Mouse (Mus musculus): ENCODE measurements around the gene Fez2. TPM values are rescaled to one million over a fixed set of nuclear protein-coding genes. Genes with fewer than 3 reads are reported as not detected.

Fez2 gene
- total RNA-seq, 2 experiments from 2014 or later = 35.2 to 37.9 TPM

DNA sequence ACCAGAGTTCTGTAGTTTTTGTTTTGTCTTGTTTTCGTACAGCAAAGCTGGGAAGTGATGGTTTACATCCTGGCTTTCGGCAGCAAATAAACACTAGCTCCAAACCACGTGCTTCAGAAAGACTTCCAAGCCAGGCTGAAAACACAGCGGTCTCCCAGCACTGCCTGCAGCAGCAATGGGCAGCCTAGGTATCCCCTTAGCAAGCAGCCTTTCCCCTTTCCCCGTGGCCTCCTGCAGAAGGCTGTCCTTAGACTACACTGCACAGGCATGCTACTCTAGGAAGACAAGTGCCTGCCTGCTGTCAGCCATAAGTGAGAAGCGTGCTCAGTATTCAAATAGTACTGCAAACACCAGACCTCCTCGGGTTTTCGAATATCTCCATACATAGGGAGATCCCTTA is 41.4 kb downstream of the Fez2 start:
- no peak for DNase-seq (ENCODE audit: low spot score in 2 of 2)
- intact Hi-C loops (cut with DNase I) = no loop called here

GRCm38 (mm10) chr17:78374756-78375155 is 43.2 kb downstream of the Fez2 start:
- intact Hi-C loops (cut with DNase I) = no loop called here
- no peak for DNase-seq (ENCODE audit: low spot score in 2 of 2)

GRCm38 (mm10) chr17:78373849-78374248 is 44.1 kb downstream of the Fez2 start:
- intact Hi-C loops (cut with DNase I) = no loop called here
- DNase-seq (ENCODE audit: low spot score in 2 of 2) = no peak

DNA sequence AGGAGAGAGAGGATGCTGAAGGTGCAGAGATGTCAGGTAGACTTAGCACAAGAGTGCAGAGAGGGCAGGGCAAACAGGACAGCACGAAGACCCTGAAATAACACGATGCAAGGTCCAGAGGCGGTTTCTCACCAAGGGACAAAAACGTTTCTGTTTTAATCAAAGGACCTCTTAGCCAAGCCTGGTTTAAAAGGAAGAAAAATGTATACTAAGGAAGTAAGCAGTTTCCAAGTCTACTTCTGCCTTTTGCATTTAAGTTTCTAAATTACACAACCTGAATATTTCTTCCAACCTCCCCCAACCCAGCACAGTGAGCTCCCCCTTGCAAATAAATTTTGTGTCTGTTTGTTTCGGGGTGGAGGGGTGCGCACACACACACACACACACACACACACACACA is 44.8 kb downstream of the Fez2 start:
- DNase-seq (ENCODE audit: low spot score in 2 of 2) = no peak
- intact Hi-C loops (cut with DNase I) = no loop called here

DNA sequence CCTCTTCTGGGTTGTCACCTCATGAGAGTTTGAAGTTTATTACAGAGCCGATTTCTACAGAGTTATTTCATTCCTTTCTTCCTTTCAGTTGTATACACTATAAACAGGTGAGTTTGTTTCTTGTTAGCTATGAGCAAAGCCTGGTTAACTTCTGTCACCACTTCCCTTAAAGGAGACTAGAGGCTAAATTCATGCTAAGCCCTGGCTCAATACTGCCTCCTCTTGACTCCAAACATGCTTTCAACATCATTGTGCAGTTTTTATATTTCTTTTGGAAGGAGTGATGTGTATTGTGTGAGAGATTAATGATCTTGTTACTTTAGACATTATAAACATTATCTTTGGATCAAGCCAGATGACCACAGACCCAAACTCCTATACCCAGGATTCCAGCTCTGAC is 47.5 kb downstream of the Fez2 start:
- no peak for DNase-seq (ENCODE audit: low spot score in 2 of 2)
- intact Hi-C loops (cut with DNase I) = no loop called here

DNA sequence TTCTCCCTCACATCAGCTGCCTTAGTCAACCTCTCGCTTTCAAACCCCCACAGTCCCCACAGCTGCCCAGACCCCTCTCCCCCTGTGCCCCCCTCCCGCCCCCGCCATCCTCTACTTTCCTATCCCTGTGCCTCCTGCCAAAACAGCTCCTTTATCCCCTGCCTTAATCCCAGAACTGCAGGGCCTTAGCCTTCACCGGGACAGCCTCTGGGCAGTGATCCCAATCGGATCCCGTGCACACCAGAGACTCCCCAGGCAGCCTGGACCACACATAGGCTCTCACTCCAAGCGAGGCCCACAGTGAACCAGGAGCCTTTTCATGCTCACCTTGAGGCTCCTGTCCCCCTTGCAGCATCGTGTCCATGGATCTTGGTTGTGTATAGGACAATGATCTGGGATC is 49.5 kb downstream of the Fez2 start:
- intact Hi-C loops (cut with DNase I) = no loop called here
- no peak for DNase-seq (ENCODE audit: low spot score in 2 of 2)

DNA sequence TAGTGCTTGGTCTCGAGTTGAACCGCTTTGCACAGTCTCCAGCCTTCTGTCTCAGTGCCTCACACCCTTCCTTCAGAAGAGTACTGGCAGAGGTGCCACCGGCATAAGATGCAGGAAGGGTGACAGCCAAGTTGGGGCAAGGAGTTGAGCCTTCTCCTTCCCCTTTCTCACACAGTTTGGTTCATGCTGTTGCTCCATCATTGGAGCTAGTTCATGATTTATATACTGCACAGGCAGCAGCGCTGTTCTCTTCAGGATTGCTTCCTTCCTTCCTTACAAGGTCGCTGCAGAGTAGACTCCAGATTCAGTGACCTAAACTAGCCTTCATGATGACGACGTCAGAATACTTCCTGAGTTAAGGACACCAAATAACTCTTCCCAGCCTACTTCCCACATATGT is 51.9 kb downstream of the Fez2 start:
- intact Hi-C loops (cut with DNase I) = no loop called here
- no peak for DNase-seq (ENCODE audit: low spot score in 2 of 2)

DNA sequence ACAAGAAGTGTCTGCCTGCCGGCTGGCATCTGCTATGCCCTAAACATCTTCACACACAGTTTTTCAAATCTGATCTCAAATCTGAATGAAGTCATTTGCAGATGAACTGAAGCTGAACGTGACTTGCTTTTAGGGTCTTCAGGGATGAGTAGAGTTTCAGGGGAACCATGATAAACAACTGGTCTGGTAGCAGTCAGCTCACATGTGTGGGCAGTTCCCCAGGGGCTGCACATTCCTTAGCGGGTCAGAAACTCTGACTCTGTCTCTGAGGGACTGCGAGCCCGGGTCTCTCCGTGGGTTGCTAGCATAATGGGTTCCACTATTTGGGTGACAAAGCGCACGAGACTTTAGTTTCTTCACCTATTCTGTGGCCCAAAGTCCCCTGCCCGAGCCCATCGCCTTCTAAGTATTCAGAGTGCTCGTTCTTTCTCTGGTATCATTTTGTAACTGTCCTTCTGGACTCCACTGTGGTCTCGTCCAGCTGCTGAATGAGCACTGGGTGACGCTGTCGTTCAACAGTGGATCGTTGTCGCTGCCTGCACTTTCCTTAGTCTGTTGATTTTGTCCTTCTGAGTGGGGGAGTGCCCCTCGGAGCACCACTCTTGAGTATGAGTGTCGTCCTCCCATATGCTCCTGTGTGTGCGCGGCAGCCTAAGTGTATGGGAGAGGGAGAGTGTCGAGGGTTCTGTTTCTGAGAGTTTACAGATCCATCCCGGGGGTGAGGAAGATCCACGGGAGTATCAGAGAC is 53.2 kb downstream of the Fez2 start:
- intact Hi-C loops (cut with DNase I) = no loop called here
- no peak for DNase-seq (ENCODE audit: low spot score in 2 of 2)

DNA sequence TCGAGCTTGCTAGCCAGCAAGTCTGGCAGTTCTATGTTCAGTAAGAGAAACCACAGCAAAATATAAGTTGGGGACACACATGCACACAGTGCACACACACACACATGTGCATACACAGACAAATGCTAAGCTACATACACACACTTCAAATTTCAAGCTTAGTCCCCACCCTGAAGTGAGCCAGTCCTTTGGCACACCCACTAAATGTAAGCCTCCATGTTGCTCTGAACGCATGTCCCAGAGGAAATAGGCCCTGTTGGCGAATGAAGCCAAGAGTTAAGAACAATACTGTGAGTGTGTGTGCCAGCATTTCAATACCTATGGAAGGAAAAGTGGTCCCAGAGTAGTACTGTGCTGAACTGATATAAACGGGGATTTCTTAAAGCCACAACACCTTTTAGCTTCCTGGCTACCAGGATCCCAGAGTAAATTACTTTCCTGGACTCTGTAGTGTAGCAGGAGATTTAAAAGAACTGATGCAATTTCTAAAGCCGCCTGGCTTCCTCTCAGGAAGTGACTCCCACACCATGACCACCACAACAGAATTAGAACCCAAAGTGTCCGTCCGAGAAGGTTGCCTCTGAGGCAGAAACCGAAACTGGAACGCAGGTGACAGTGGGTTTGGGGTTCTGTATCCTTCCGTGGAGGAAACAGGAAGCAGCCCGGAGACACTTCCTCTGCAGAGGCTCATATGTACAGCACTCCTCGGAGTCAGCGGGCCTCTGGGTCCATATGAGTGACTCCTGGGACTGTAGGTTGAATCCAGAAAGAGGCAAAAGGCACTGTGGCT is 55.8 kb downstream of the Fez2 start:
- DNase-seq (ENCODE audit: low spot score in 2 of 2) = no peak
- intact Hi-C loops (cut with DNase I) = no loop called here

DNA sequence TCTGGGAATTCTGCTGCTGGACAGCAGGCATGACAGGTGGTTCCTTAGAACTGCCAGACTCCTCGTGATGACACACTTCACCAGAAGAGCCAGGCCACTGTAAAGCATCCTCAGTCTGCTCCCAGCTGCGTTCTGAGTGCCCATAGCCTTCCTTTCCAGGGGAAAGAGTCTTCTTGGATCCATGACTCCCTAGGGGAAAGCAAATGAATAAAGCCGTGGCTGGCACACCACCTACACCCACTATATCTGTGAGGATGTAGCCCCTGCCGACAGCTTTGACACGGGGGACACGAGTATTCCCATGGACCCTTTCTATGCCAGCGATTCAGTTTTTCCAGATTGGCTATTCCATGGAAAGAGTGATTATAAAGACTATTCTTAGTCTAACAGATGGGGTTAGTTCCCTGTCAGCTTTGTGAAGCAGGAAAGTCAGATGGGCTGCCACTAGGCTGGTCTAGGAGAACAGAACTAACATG is 59.7 kb downstream of the Fez2 start:
- intact Hi-C loops (cut with DNase I) = no loop called here
- DNase-seq (ENCODE audit: low spot score in 2 of 2) = peak in 1 of 2 experiments; percentile 10

DNA sequence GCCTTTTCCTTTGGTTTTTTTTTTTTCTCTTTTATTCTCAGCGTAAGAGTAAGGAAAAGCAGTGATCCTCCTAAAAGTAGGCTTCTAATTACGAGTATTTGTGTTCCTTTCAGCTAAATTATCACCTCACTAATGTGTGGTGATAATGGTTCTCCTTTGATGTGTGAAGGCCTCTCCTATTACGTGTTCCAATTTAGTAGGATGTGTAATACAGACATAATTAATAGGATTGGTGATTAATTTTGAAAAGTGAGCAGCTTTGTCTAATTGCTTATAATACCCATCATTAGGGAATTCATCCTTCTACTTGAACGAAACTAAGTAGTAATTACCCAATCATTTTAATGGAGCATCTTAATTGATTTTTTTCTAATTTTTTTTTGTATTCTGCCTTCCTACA is 60.2 kb downstream of the Fez2 start:
- DNase-seq (ENCODE audit: low spot score in 2 of 2) = no peak
- intact Hi-C loops (cut with DNase I) = no loop called here

DNA sequence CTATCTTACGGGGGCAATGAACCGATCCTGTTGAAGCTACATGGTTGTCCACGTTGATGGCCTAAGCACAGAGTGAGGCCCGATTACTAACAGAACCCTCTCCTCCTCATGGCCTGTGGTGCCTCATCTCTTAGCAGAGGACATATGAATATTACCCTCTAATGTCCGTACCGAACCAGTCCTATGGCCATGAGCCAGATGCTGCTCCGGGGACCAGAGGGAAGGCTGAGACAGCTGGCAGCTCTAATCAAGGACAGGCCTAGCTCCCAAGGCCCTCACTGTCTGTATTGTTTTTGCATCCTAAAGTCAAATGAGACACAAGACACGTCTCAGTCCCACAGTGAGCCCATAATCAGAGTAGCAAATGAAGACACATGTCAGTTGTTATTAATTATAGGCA is 62.3 kb downstream of the Fez2 start:
- no peak for DNase-seq (ENCODE audit: low spot score in 2 of 2)
- intact Hi-C loops (cut with DNase I) = no loop called here

DNA sequence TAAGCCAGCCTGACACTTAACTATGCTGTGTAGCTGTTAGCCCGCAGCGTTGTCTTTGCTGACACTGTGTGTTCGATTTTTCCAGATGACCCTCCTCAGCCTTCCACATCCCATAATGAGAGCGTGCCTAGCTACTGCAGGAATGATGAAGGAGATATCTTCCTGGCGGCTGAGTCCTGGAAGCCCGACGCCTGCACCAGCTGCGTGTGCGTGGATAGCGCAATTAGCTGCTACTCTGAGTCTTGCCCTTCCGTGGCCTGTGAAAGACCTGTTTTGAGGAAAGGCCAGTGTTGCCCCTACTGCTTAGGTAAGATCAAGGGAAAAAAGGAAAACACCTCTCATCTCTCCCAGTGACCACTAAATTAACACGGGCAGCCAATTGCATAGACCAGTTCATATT is 63.1 kb downstream of the Fez2 start:
- no peak for DNase-seq (ENCODE audit: low spot score in 2 of 2)
- intact Hi-C loops (cut with DNase I) = no loop called here

DNA sequence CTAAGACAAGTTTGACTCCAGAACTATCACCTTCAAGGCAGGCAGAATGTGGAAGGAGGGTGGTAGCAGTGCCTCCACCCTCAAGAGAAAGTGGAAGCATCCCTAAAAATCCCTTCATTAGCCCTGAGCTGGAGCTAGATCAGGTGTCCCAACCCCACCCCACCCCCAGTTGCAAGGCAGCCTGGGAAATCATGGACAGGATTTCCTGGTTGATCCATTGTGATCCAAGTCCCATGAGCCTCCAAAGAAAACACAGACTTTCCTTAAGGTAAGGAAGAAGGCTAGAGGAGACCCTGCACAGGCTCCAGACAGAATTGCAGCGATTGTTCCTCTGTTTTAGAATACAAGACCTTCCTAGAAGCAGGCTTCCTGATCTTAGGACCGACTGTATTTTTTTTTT is 63.5 kb downstream of the Fez2 start:
- DNase-seq (ENCODE audit: low spot score in 2 of 2) = no peak
- intact Hi-C loops (cut with DNase I) = no loop called here

GRCm38 (mm10) chr17:78352500-78352855 is 65.5 kb downstream of the Fez2 start:
- DNase-seq (ENCODE audit: low spot score in 2 of 2) = no peak
- intact Hi-C loops (cut with DNase I) = no loop called here

- DNase-seq (ENCODE audit: low spot score in 2 of 2) = no peak
- intact Hi-C loops (cut with DNase I) = no loop called here
Observed at GRCm38 (mm10) chr17:78351676-78352499, 66.1 kb downstream of the Fez2 start.

GRCm38 (mm10) chr17:78347111-78347801 is 70.7 kb downstream of the Fez2 start:
- intact Hi-C loops (cut with DNase I) = no loop called here
- DNase-seq (ENCODE audit: low spot score in 2 of 2) = no peak

GRCm38 (mm10) chr17:78343688-78344087 is 74.3 kb downstream of the Fez2 start:
- DNase-seq (ENCODE audit: low spot score in 2 of 2) = no peak
- intact Hi-C loops (cut with DNase I) = no loop called here

DNA sequence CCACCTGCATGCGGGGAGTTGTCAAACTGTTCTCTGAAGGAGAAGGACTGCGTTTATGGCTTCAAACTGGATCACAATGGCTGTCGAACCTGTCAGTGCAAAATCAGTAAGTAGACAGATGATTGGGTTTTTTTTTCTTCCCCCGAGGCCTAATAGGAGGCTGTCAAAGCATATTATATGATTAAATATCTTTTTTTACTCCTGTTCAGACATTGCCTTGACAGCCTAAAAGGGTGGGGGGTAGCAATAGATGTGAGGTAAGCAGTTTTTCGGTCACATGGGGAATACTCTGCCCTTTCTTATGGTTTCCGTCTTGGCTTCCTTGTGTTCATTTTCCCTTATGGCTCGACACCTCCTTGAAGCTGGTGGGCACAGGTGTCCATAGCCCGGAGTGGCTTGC is 82.7 kb downstream of the Fez2 start:
- DNase-seq (ENCODE audit: low spot score in 2 of 2) = no peak
- intact Hi-C loops (cut with DNase I) = no loop called here

DNA sequence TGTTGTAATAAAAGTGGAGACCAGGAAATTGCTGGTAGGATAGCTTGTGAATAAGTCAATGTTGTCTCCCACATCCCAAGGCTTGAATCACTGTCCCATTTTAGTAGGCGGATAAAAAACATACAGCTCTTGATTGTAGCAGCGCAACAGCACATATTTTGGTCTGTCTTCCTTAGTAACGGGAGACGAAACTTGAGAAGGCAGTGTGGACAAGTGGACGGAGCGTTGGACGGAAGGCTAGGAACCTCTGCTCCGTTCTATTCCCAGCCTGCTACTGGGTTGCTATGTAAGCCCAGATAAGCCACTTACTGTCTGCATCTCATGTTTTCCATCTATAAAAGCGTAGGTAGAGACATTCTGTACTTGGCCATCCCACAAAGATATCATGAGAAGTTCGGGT is 84.7 kb downstream of the Fez2 start:
- DNase-seq (ENCODE audit: low spot score in 2 of 2) = no peak
- intact Hi-C loops (cut with DNase I) = no loop called here

Measured in left cerebral cortex, postnatal 14 days (tissue).